Mouse (Mus musculus) lung, postnatal 0 days (tissue): ENCODE measurements around the gene Pitpnc1.

Source experiments
- CTCF ChIP-seq: IDR thresholded peaks from 2 replicates; pipeline ENCODE4 v1.5.1; 2016; ENCODE audit warnings: antibody characterized with exemption, mild to moderate bottlenecking
- EP300 ChIP-seq: IDR thresholded peaks from 2 replicates; pipeline ENCODE4 v1.6.1; 2016; ENCODE audit warnings: antibody characterized with exemption, mild to moderate bottlenecking, control low read depth

- TF ChIP-seq CTCF (no peak), EP300 (no peak)
Observed at GRCm38 (mm10) chr11:107449169-107449910, 21.2 kb downstream of the Pitpnc1 start.
